Mouse (Mus musculus): ENCODE measurements around the gene Scube3. TPM values are rescaled to one million over a fixed set of nuclear protein-coding genes. Genes with fewer than 3 reads are reported as not detected.
A peak's percentile ranks its signal among the peaks of the same experiment; 100 is the strongest.
"Not testable (repeated sequence)": the region's sequence is repeated elsewhere in the genome, so short reads cannot be mapped to it uniquely, and the experiment has no call there.

Scube3 gene
- polyA plus RNA-seq, 2 experiments, result 10.5 to 31.6 TPM

DNA sequence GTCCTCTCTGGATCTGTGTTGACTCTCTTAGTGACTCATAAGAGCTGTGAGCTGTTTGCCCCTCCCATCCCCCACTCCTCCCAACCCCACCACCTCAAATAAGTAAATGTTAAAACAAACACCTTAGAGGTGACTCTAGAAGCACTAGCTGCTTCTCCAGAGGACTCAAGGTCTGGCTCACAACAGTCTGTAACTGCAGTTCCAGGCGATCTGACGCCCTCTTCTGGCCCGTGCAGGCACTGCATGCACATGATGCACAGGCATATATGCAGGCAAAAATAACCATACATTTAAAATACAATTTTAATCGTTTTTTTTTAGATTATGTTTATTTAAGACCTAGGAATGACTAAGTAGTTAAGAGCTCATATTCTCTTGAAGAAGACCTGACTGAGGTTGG, 71.3 kb downstream of the Scube3 start:
- Histone ChIP-seq H3K9me3 (ENCODE audit: control insufficient read depth, low read length) (no peaks in the 10 kb centered on the region), H3K4me1 (ENCODE audit: control insufficient read depth, insufficient read depth, low read length) (peaks cover 18% of the 10 kb centered on the region), H3K36me3 (ENCODE audit: control insufficient read depth, insufficient read depth, low read length) (no peaks in the 10 kb centered on the region), H3K27me3 (ENCODE audit: control insufficient read depth, insufficient read depth, low read length) (no peaks in the 10 kb centered on the region), H3K9ac (ENCODE audit: low read depth, low read length, severe bottlenecking) (no peak overlapping the region), H3K4me2 (replicated peaks; ENCODE audit: low read depth, low read length, severe bottlenecking) (no peak overlapping the region), H3K4me3 (replicated peaks; ENCODE audit: low read length) (no peak overlapping the region), H3K27ac (replicated peaks; ENCODE audit: low read depth, low read length) (no peak overlapping the region)
- TF ChIP-seq POLR2A (IDR thresholded peaks at IDR 0.05; ENCODE audit: borderline replicate concordance, extremely low read depth, insufficient read depth, insufficient read length), result no peak
- DNase-seq (ENCODE audit: low spot score), result no peak
- WGBS, result 28% methylated on average over 4 of the region's 4 CpGs
- ATAC-seq (ENCODE audit: low FRiP score, low read depth), result no peak

DNA sequence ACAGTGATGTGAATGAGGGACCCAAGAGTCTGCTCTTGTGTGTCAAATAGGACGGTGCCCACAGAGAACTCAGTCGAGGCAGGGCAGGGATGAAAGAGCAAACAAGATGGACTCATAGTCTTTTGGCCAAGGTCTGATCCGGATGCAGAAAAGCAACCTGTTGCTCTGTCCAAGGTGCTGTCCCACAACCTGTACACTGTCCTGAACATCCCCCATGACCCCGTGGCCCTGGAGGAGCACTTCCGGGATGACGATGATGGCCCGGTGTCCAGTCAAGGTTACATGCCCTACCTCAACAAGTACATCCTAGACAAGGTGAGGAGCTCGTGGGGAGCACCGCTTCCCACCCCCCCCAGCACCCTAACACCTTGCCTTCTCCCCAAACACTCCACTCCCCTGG, 74.8 kb downstream of the Scube3 start:
- H3K4me2 ChIP-seq (replicated peaks; ENCODE audit: low read depth, low read length, severe bottlenecking), result no peak overlapping the region
- TF ChIP-seq POLR2A (IDR thresholded peaks at IDR 0.05; ENCODE audit: borderline replicate concordance, extremely low read depth, insufficient read depth, insufficient read length), result no peak
- no peaks in the 10 kb centered on the region for H3K36me3 ChIP-seq (ENCODE audit: control insufficient read depth, insufficient read depth, low read length)
- H3K4me3 ChIP-seq (replicated peaks; ENCODE audit: low read length), result no peak overlapping the region
- no peaks in the 10 kb centered on the region for H3K9me3 ChIP-seq (ENCODE audit: control insufficient read depth, low read length)
- no peak overlapping the region for H3K9ac ChIP-seq (ENCODE audit: low read depth, low read length, severe bottlenecking)
- H3K27me3 ChIP-seq (ENCODE audit: control insufficient read depth, insufficient read depth, low read length), result no peaks in the 10 kb centered on the region
- DNase-seq (ENCODE audit: low spot score) (no peak), ATAC-seq (ENCODE audit: low FRiP score, low read depth) (no peak)
- H3K27ac ChIP-seq (replicated peaks; ENCODE audit: low read depth, low read length), result no peak overlapping the region
- 80% methylated on average over 9 of the region's 9 CpGs for WGBS
- H3K4me1 ChIP-seq (ENCODE audit: control insufficient read depth, insufficient read depth, low read length), result peaks cover 14% of the 10 kb centered on the region; the same call in 1 of the 2 replicates

DNA sequence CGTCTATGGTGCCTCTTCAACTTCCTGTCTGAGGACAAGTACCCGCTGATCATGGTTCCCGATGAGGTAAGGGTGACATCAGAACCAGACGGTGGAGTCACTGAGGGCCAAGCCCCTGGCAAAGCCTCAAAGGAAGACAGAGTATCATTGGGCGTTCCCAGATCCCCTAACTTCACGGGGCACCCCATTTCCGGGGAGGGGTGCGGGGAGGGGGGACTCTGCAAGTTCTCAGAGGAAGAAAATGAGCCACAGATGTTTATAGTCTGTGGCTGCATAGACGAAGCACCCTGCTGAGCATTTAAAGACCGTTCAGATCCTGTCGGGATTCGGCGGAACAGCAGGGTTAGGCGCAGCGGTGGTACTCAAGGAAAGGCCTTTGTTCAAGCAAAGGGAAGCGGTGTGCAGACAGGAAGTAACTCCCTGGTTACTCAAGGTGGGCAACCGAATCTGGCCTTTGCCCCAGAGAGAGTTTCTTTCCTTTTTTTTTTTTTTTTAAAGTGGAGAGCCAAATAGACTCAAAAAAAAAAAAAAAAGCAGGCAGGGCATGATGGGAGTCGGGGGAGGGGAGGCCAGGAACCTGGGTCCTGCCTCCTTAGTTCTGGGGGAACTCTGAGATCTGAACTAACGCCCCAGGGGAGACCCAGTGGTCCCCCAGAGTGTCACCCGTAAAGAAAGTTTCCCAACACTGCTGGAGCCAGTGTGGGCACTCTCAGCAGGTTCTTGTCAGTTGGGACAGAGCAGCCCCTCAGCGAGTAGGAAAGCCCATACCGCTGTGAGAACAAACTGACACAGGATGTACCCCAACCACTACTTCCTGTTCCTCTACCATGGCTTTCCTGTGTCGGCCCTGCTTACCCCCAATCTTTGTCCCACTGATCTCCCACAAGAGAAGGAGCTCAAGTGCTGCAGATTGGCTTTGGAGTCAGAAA, 76.0 kb downstream of the Scube3 start:
- Histone ChIP-seq H3K27ac (replicated peaks; ENCODE audit: low read depth, low read length) (peak overlapping the region; percentile 41; the same call in 1 of the 2 replicates), H3K4me2 (replicated peaks; ENCODE audit: low read depth, low read length, severe bottlenecking) (peak overlapping the region; percentile 19; the same call in 1 of the 2 replicates), H3K4me1 (ENCODE audit: control insufficient read depth, insufficient read depth, low read length) (peaks cover 16% of the 10 kb centered on the region), H3K36me3 (ENCODE audit: control insufficient read depth, insufficient read depth, low read length) (no peaks in the 10 kb centered on the region), H3K4me3 (replicated peaks; ENCODE audit: low read length) (peak overlapping the region; percentile 4; the same call in 1 of the 2 replicates), H3K9me3 (ENCODE audit: control insufficient read depth, low read length) (no peaks in the 10 kb centered on the region), H3K9ac (ENCODE audit: low read depth, low read length, severe bottlenecking) (no peak overlapping the region), H3K27me3 (ENCODE audit: control insufficient read depth, insufficient read depth, low read length) (no peaks in the 10 kb centered on the region)
- ATAC-seq (ENCODE audit: low FRiP score, low read depth) (no peak), DNase-seq (ENCODE audit: low spot score) (no peak)
- WGBS, result 17% methylated on average over 23 of the region's 23 CpGs
- TF ChIP-seq POLR2A (IDR thresholded peaks at IDR 0.05; ENCODE audit: borderline replicate concordance, extremely low read depth, insufficient read depth, insufficient read length), result no peak

DNA sequence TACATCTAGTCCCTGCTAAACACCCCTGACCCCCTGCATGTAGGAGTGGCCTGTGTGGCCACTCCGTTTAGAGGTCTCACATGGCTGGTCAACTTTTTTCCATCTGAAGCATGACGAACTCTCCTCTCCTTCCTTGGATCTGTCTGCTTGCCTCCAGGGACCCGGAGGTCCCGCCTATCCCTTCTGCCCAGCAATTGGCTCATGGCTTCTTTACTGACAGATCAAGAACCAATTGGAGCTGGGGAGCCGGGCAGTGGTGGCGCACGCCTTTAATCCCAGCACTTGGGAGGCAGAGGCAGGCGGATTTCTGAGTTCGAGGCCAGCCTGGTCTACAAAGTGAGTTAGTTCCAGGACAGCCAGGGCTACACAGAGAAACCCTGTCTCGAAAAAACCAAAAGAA, 80.5 kb downstream of the Scube3 start:
- H3K4me1 ChIP-seq (ENCODE audit: control insufficient read depth, insufficient read depth, low read length), result peaks cover 26% of the 10 kb centered on the region
- not testable (repeated sequence) for H3K27ac ChIP-seq (replicated peaks; ENCODE audit: low read depth, low read length); ATAC-seq (ENCODE audit: low FRiP score, low read depth); H3K9me3 ChIP-seq (ENCODE audit: control insufficient read depth, low read length); H3K4me2 ChIP-seq (replicated peaks; ENCODE audit: low read depth, low read length, severe bottlenecking); H3K9ac ChIP-seq (ENCODE audit: low read depth, low read length, severe bottlenecking); DNase-seq (ENCODE audit: low spot score); H3K27me3 ChIP-seq (ENCODE audit: control insufficient read depth, insufficient read depth, low read length); H3K36me3 ChIP-seq (ENCODE audit: control insufficient read depth, insufficient read depth, low read length); H3K4me3 ChIP-seq (replicated peaks; ENCODE audit: low read length)
- 94% methylated on average over 10 of the region's 10 CpGs for WGBS

DNA sequence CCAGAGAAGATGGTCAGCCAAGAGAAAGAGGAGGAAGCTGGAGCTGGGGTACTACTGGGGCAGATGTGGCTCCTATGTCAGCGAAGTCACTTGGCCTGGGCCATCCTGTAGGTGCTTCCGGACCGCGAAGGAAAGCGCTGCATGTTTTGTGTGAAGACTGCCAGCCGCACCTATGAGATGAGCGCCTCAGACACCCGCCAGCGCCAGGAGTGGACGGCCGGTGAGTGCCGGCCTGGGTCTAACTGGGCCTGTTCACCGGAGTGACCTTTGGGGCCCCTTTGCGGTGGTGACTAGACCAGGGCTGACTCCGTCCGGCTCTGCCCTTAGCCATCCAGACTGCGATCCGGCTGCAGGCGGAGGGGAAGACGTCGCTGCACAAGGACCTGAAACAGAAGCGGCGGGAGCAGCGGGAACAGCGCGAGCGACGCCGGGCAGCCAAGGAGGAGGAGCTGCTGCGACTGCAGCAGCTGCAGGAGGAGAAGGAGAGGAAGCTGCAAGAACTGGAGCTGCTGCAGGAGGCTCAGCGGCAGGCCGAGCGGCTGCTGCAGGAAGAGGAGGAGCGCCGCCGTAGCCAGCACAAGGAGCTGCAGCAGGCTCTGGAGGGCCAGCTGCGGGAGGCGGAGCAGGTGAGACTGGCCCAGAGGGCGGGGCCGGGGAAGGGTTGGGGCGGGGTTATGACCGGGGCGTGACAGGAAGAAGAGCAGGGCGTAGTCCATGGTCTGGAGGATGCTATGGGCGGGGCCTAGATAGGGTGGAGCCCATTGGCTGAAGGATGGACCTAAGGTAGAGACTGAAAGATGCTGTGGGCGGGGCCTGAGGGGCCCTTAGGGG, 81.8 kb downstream of the Scube3 start:
- Histone ChIP-seq H3K36me3 (ENCODE audit: control insufficient read depth, insufficient read depth, low read length) (peaks cover 4% of the 10 kb centered on the region; the same call in 1 of the 2 replicates), H3K4me1 (ENCODE audit: control insufficient read depth, insufficient read depth, low read length) (peaks cover 15% of the 10 kb centered on the region)

More for the DNA sequence above, 81.8 kb downstream of the Scube3 start:
- ATAC-seq (ENCODE audit: low FRiP score, low read depth), result peak; percentile 87
- WGBS, result 3% methylated on average over 43 of the region's 46 CpGs
- peak overlapping the region; percentile 73 for H3K9ac ChIP-seq (ENCODE audit: low read depth, low read length, severe bottlenecking)
- H3K27ac ChIP-seq (replicated peaks; ENCODE audit: low read depth, low read length), result peak overlapping the region; percentile 78
- H3K27me3 ChIP-seq (ENCODE audit: control insufficient read depth, insufficient read depth, low read length), result no peaks in the 10 kb centered on the region
- TF ChIP-seq POLR2A (IDR thresholded peaks at IDR 0.05; ENCODE audit: borderline replicate concordance, extremely low read depth, insufficient read depth, insufficient read length), result peak; percentile 60; the same call in 1 of the 2 replicates
- no peaks in the 10 kb centered on the region for H3K9me3 ChIP-seq (ENCODE audit: control insufficient read depth, low read length)
- DNase-seq (ENCODE audit: low spot score), result peak; percentile 84
- H3K4me3 ChIP-seq (replicated peaks; ENCODE audit: low read length), result peak overlapping the region; percentile 54
- H3K4me2 ChIP-seq (replicated peaks; ENCODE audit: low read depth, low read length, severe bottlenecking), result peak overlapping the region; percentile 94

Other genes with a start within 250 kb of the Scube3 start
- 40.6 and 54.4 TPM in 2 replicates for gene Anks1, start 232.8 kb upstream of the Scube3 start, polyA plus RNA-seq (2012; rRNA removed)
- 14.6 and 15.5 TPM in 2 replicates for gene Anks1, start 232.8 kb upstream of the Scube3 start, polyA plus RNA-seq (2014; fragmentation: Nextera tagmentation; extraction: Ambion mirVana)
- gene Taf11, start 232.3 kb upstream of the Scube3 start, polyA plus RNA-seq (2012; rRNA removed), result 36.4 and 43.1 TPM in 2 replicates
- gene Taf11, start 232.3 kb upstream of the Scube3 start, polyA plus RNA-seq (2014; fragmentation: Nextera tagmentation; extraction: Ambion mirVana), result 65.2 and 70.4 TPM in 2 replicates
- gene Tcp11, start 61.5 kb upstream of the Scube3 start, polyA plus RNA-seq (2012; rRNA removed), result 2.8 and 3.6 TPM in 2 replicates
- 0.70 and 1.0 TPM in 2 replicates for gene Tcp11, start 61.5 kb upstream of the Scube3 start, polyA plus RNA-seq (2014; fragmentation: Nextera tagmentation; extraction: Ambion mirVana)
- 79.1 and 97.1 TPM in 2 replicates for gene Zfp523, start 35.0 kb downstream of the Scube3 start, polyA plus RNA-seq (2012; rRNA removed)
- 37.5 and 37.7 TPM in 2 replicates for gene Zfp523, start 35.0 kb downstream of the Scube3 start, polyA plus RNA-seq (2014; fragmentation: Nextera tagmentation; extraction: Ambion mirVana)
- 14.6 and 15.5 TPM in 2 replicates for gene Def6, start 65.6 kb downstream of the Scube3 start, polyA plus RNA-seq (2012; rRNA removed)
- gene Def6, start 65.6 kb downstream of the Scube3 start, polyA plus RNA-seq (2014; fragmentation: Nextera tagmentation; extraction: Ambion mirVana), result 10.0 and 12.7 TPM in 2 replicates
- 29.2 and 37.9 TPM in 2 replicates for gene Ppard, start 90.6 kb downstream of the Scube3 start, polyA plus RNA-seq (2012; rRNA removed)
- gene Ppard, start 90.6 kb downstream of the Scube3 start, polyA plus RNA-seq (2014; fragmentation: Nextera tagmentation; extraction: Ambion mirVana), result 3.7 and 4.2 TPM in 2 replicates
- gene Fance, start 171.4 kb downstream of the Scube3 start, polyA plus RNA-seq (2012; rRNA removed), result 28.3 and 32.4 TPM in 2 replicates
- gene Fance, start 171.4 kb downstream of the Scube3 start, polyA plus RNA-seq (2014; fragmentation: Nextera tagmentation; extraction: Ambion mirVana), result 30.8 and 36.1 TPM in 2 replicates
- gene Rpl10a, start 186.3 kb downstream of the Scube3 start, polyA plus RNA-seq (2012; rRNA removed), result 3,249 and 4,469 TPM in 2 replicates
- 810 and 905 TPM in 2 replicates for gene Rpl10a, start 186.3 kb downstream of the Scube3 start, polyA plus RNA-seq (2014; fragmentation: Nextera tagmentation; extraction: Ambion mirVana)
- gene Tead3, start 208.7 kb downstream of the Scube3 start, polyA plus RNA-seq (2012; rRNA removed), result 85.6 and 102 TPM in 2 replicates
- gene Tead3, start 208.7 kb downstream of the Scube3 start, polyA plus RNA-seq (2014; fragmentation: Nextera tagmentation; extraction: Ambion mirVana), result 17.4 and 17.9 TPM in 2 replicates
- gene Tulp1, start 223.1 kb downstream of the Scube3 start, polyA plus RNA-seq (2012; rRNA removed), result 5.0 and 7.4 TPM in 2 replicates
- gene Tulp1, start 223.1 kb downstream of the Scube3 start, polyA plus RNA-seq (2014; fragmentation: Nextera tagmentation; extraction: Ambion mirVana), result 4.9 and 6.4 TPM in 2 replicates